28 mouse cellular contexts compared by ENCODE assay signal in genomic region chr17:56016382-56016781, GRCm38 (mm10). TPM values are rescaled to one million over a fixed set of nuclear protein-coding genes. Genes with fewer than 3 reads are reported as not detected.
DNase-seq lines count a peak whose midpoint lies in the region; ATAC-seq and TF ChIP-seq lines count a peak whose summit lies in the region.
"Had no signal": no experiment of that assay in that cellular context is flagged by ENCODE, and none has a peak within 500 bp of the region (broad histone marks: within the 10 kb centered on the region; RNA-seq: fewer than 3 reads in every experiment).

No protein-coding gene starts in this region.

- H3K9ac ChIP-seq in kidney, embryonic 15.5 days, result no peak overlapping the region
- no peak overlapping the region for H3K9ac ChIP-seq in kidney, embryonic 16.5 days (replicated peaks; ENCODE audit: low read length)
- H3K9ac ChIP-seq: embryonic facial prominence, embryonic 13.5 days; forebrain, embryonic 13.5 days; hindbrain, embryonic 13.5 days had no signal

- no peak overlapping the region for H3ac ChIP-seq in myocyte (ENCODE audit: control insufficient read depth, insufficient read length)

- H3K4me2 ChIP-seq in kidney, embryonic 15.5 days, result no peak overlapping the region
- H3K4me2 ChIP-seq in kidney, embryonic 16.5 days (replicated peaks; ENCODE audit: low read depth, low read length), result no peak overlapping the region
- no peak overlapping the region for H3K4me2 ChIP-seq in myocyte (ENCODE audit: low read depth)
- H3K4me2 ChIP-seq: embryonic facial prominence, embryonic 13.5 days; forebrain, embryonic 13.5 days; heart, embryonic 11.5 days; hindbrain, embryonic 13.5 days had no signal

- 68% methylated on average over 8 of the region's 8 CpGs for WGBS in cerebellum, adult 2 months
- 75% methylated on average over 8 of the region's 8 CpGs for WGBS in kidney, embryonic 15.5 days
- WGBS in kidney, embryonic 16.5 days, result 87% methylated on average over 8 of the region's 8 CpGs

- no peaks in the 10 kb centered on the region for H3K9me3 ChIP-seq in kidney, embryonic 15.5 days (replicated peaks)
- H3K9me3 ChIP-seq in kidney, embryonic 16.5 days (ENCODE audit: low read length), result no peaks in the 10 kb centered on the region
- H3K9me3 ChIP-seq: embryonic facial prominence, embryonic 10.5 days; embryonic facial prominence, embryonic 13.5 days; forebrain, embryonic 10.5 days; forebrain, embryonic 13.5 days; hindbrain, embryonic 13.5 days had no signal

- peaks cover 88% of the 10 kb centered on the region for H3K36me3 ChIP-seq in kidney, embryonic 15.5 days
- H3K36me3 ChIP-seq in kidney, embryonic 16.5 days (ENCODE audit: insufficient read depth, low read length), result peaks cover 82% of the 10 kb centered on the region
- peaks cover 26% of the 10 kb centered on the region for H3K36me3 ChIP-seq in myocyte (ENCODE audit: control insufficient read depth, insufficient read depth)

- H3K4me1 ChIP-seq in cerebellum, adult 2 months (ENCODE audit: control insufficient read depth, insufficient read depth, low read length), result peaks cover 50% of the 10 kb centered on the region
- H3K4me1 ChIP-seq in kidney, embryonic 15.5 days, result 0 out of 2 replicates have a peak, but pooled peaks cover 1% of the 10 kb centered on the region
- H3K4me1 ChIP-seq in kidney, embryonic 16.5 days (ENCODE audit: insufficient read depth, low read length), result no peaks in the 10 kb centered on the region

- H3K27ac ChIP-seq in cerebellum, adult 2 months (ENCODE audit: insufficient read depth, low read length), result no peak overlapping the region
- no peak overlapping the region for H3K27ac ChIP-seq in kidney, embryonic 15.5 days
- no peak overlapping the region for H3K27ac ChIP-seq in kidney, embryonic 16.5 days (ENCODE audit: low read length)
- no peak overlapping the region for H3K27ac ChIP-seq in left cerebral cortex, adult 2 months
- H3K27ac ChIP-seq: embryonic facial prominence, embryonic 10.5 days; embryonic facial prominence, embryonic 13.5 days; forebrain, embryonic 10.5 days; forebrain, embryonic 13.5 days; hindbrain, postnatal 0 days had no signal

- TF ChIP-seq POLR2A in cerebellum, adult 2 months (IDR thresholded peaks at IDR 0.05; ENCODE audit: borderline replicate concordance, insufficient read depth, low read length), result 0 out of 2 replicates have a peak, but pooled peaks have one; percentile 7
- TF ChIP-seq POLR2A in myocyte (IDR thresholded peaks at IDR 0.05; ENCODE audit: insufficient read length, low read depth), result peak; percentile 57

- H3K79me2 ChIP-seq in myocyte (ENCODE audit: control insufficient read depth, insufficient read depth), result peaks cover 11% of the 10 kb centered on the region

- intact Hi-C loops in left cerebral cortex, adult 2 months (cut with DNase I), result no loop called here

- no peaks in the 10 kb centered on the region for H3K27me3 ChIP-seq in cerebellum, adult 2 months (ENCODE audit: control insufficient read depth, insufficient read depth, low read length)
- no peaks in the 10 kb centered on the region for H3K27me3 ChIP-seq in kidney, embryonic 15.5 days
- no peaks in the 10 kb centered on the region for H3K27me3 ChIP-seq in kidney, embryonic 16.5 days (ENCODE audit: insufficient read depth, low read length)
- no peaks in the 10 kb centered on the region for H3K27me3 ChIP-seq in myocyte (ENCODE audit: control insufficient read depth, insufficient read depth, insufficient read length)
- H3K27me3 ChIP-seq: embryonic facial prominence, embryonic 13.5 days; forebrain, embryonic 13.5 days; hindbrain, embryonic 13.5 days; Patski had no signal

- DNase-seq in adrenal gland, adult (ENCODE audit: inconsistent age in 2 of 2, low spot score in 1 of 2), result peak; percentile 41 to 65
- DNase-seq in adrenal gland, postnatal 25 days, result no peak
- DNase-seq in cerebellum, adult 2 months, result no peak
- no peak for DNase-seq in cerebellum, postnatal 4 days (ENCODE audit: low spot score in 2 of 2)
- no peak for DNase-seq in left cerebral cortex, adult 2 months (ENCODE audit: extremely low spot score in 1 of 2, low spot score in 2 of 2)
- DNase-seq: adrenal gland, postnatal 36 days; cerebellum, adult 11 months; embryo, embryonic 11 days; heart, adult 11 months; kidney, adult 18-20 months had no signal

- ATAC-seq in kidney, embryonic 15.5 days (replicated peaks; ENCODE audit: low FRiP score), result 0 out of 2 replicates have a peak, but pooled peaks have one; percentile 8
- ATAC-seq in kidney, embryonic 16.5 days (ENCODE audit: low FRiP score, low TSS enrichment), result no peak
- ATAC-seq: forebrain, embryonic 16.5 days; hindbrain, postnatal 0 days; inflammation-experienced regulatory T-cells, adult 6 months; intestine, embryonic 16.5 days; Patski had no signal

- no peak for TF ChIP-seq CTCF in cerebellum, adult 2 months (IDR thresholded peaks at IDR 0.05; ENCODE audit: borderline replicate concordance, insufficient read depth, low read depth, low read length)
- TF ChIP-seq CTCF in left cerebral cortex, adult 2 months (IDR thresholded peaks at IDR 0.05), result no peak

- H3K4me3 ChIP-seq in cerebellum, adult 2 months (replicated peaks; ENCODE audit: insufficient read depth, low read depth, low read length), result no peak overlapping the region
- H3K4me3 ChIP-seq in kidney, embryonic 15.5 days (replicated peaks), result no peak overlapping the region
- no peak overlapping the region for H3K4me3 ChIP-seq in kidney, embryonic 16.5 days (ENCODE audit: low read length)
- H3K4me3 ChIP-seq in myocyte, result no peak overlapping the region
- H3K4me3 ChIP-seq in left cerebral cortex, adult 2 months, result no peak overlapping the region
- H3K4me3 ChIP-seq: embryonic facial prominence, embryonic 10.5 days; embryonic facial prominence, embryonic 13.5 days; erythroblast, embryonic 14.5 days; forebrain, embryonic 10.5 days; forebrain, embryonic 13.5 days; hindbrain, embryonic 13.5 days had no signal

TF ChIP-seq in myocyte, 11 proteins besides CTCF, POLR2A, EP300 and RAD21:
- no peak for TF ChIP-seq USF1 (IDR thresholded peaks at IDR 0.05; ENCODE audit: low read depth)
- no peak for TF ChIP-seq MAX (IDR thresholded peaks at IDR 0.05; ENCODE audit: low read depth)
- peak; percentile 62 for TF ChIP-seq POLR2AphosphoS2 (IDR thresholded peaks at IDR 0.05; ENCODE audit: insufficient read length, low read depth)

RNA-seq across cellular contexts. Expression of gene Mpnd, which starts 10.9 kb away (rescaled TPM):
- total RNA-seq in adrenal gland, postnatal 25 days (2021), result 119 and 129 TPM in 2 replicates
- 183 and 193 TPM in 2 replicates for polyA plus RNA-seq in cerebellum, adult 2 months (2012; rRNA removed)
- polyA plus RNA-seq in kidney, embryonic 15.5 days (2015; fragmentation: Nextera tagmentation; extraction: Ambion mirVana), result 97.4 and 103 TPM in 2 replicates
- 109 and 112 TPM in 2 replicates for polyA plus RNA-seq in kidney, embryonic 16.5 days (2015; fragmentation: Nextera tagmentation; extraction: Ambion mirVana)
- polyA plus RNA-seq in myocyte (2012; fragmentation: generic; extraction: Trizol), result 92.1 TPM
- 10 to 100 TPM; 90.8 to 91.2 TPM for total RNA-seq in left cerebral cortex, adult 2 months (2021)

RNA-seq across cellular contexts. Expression of gene Stap2, which starts 11.0 kb away (rescaled TPM):
- 7.7 and 8.3 TPM in 2 replicates for total RNA-seq in adrenal gland, postnatal 25 days (2021)
- 51.8 and 64.1 TPM in 2 replicates for polyA plus RNA-seq in cerebellum, adult 2 months (2012; rRNA removed)
- 14.5 and 15.5 TPM in 2 replicates for polyA plus RNA-seq in kidney, embryonic 15.5 days (2015; fragmentation: Nextera tagmentation; extraction: Ambion mirVana)
- polyA plus RNA-seq in kidney, embryonic 16.5 days (2015; fragmentation: Nextera tagmentation; extraction: Ambion mirVana), result 21.0 and 21.4 TPM in 2 replicates
- polyA plus RNA-seq in myocyte (2012; fragmentation: generic; extraction: Trizol), result 0.46 TPM
- 1 to 10 TPM; 2.5 to 3.1 TPM for total RNA-seq in left cerebral cortex, adult 2 months (2021)
- total RNA-seq: common myeloid progenitor, adult 5-6 weeks had no signal
- polyA plus RNA-seq: erythroblast, embryonic 14.5 days had no signal

RNA-seq across cellular contexts. Expression of gene Sh3gl1, which starts 20.1 kb away (rescaled TPM):
- 51.5 and 57.1 TPM in 2 replicates for total RNA-seq in adrenal gland, postnatal 25 days (2021)
- polyA plus RNA-seq in cerebellum, adult 2 months (2012; rRNA removed), result 69.5 and 82.5 TPM in 2 replicates
- 168 and 175 TPM in 2 replicates for polyA plus RNA-seq in kidney, embryonic 15.5 days (2015; fragmentation: Nextera tagmentation; extraction: Ambion mirVana)
- 189 and 190 TPM in 2 replicates for polyA plus RNA-seq in kidney, embryonic 16.5 days (2015; fragmentation: Nextera tagmentation; extraction: Ambion mirVana)
- 66.9 TPM for polyA plus RNA-seq in myocyte (2012; fragmentation: generic; extraction: Trizol)
- total RNA-seq in left cerebral cortex, adult 2 months (2021), result 10 to 100 TPM; 38.9 to 43.2 TPM

RNA-seq across cellular contexts. Expression of gene Chaf1a, which starts 23.9 kb away (rescaled TPM):
- total RNA-seq in adrenal gland, postnatal 25 days (2021), result 8.2 and 9.8 TPM in 2 replicates
- polyA plus RNA-seq in cerebellum, adult 2 months (2012; rRNA removed), result 2.9 and 3.3 TPM in 2 replicates
- 26.9 and 30.8 TPM in 2 replicates for polyA plus RNA-seq in kidney, embryonic 15.5 days (2015; fragmentation: Nextera tagmentation; extraction: Ambion mirVana)
- 26.0 and 28.4 TPM in 2 replicates for polyA plus RNA-seq in kidney, embryonic 16.5 days (2015; fragmentation: Nextera tagmentation; extraction: Ambion mirVana)
- polyA plus RNA-seq in myocyte (2012; fragmentation: generic; extraction: Trizol), result 8.0 TPM
- 1 to 10 TPM; 1.6 to 2.0 TPM for total RNA-seq in left cerebral cortex, adult 2 months (2021)

RNA-seq across cellular contexts. Expression of gene Fsd1, which starts 30.1 kb away (rescaled TPM):
- 1.5 and 2.2 TPM in 2 replicates for total RNA-seq in adrenal gland, postnatal 25 days (2021)
- 88.0 and 91.3 TPM in 2 replicates for polyA plus RNA-seq in cerebellum, adult 2 months (2012; rRNA removed)
- polyA plus RNA-seq in kidney, embryonic 15.5 days (2015; fragmentation: Nextera tagmentation; extraction: Ambion mirVana), result 19.7 and 21.7 TPM in 2 replicates
- 21.6 TPM in 2 replicates for polyA plus RNA-seq in kidney, embryonic 16.5 days (2015; fragmentation: Nextera tagmentation; extraction: Ambion mirVana)
- 0.36 TPM for polyA plus RNA-seq in myocyte (2012; fragmentation: generic; extraction: Trizol)
- 10 to 100 TPM; 88.7 to 90.6 TPM for total RNA-seq in left cerebral cortex, adult 2 months (2021)
- total RNA-seq: common myeloid progenitor, adult 5-6 weeks; gastrocnemius, adult 18-20 months; hematopoietic stem cell, adult 5-6 weeks had no signal
- polyA plus RNA-seq: erythroblast, embryonic 14.5 days had no signal

Comparison
In these comparisons a context has a peak if more than half of its experiments do, and no peak if none do; other contexts are left out.
1. DNase-seq: peak in adrenal gland, adult (2 of 2); none in adrenal gland, postnatal 25 days (single experiment), cerebellum, adult 2 months (0 of 2), cerebellum, postnatal 4 days (0 of 2) and left cerebral cortex, adult 2 months (0 of 2).
2. RNA of gene Stap2, which starts 11.0 kb away (polyA plus RNA-seq): 51.8 to 64.1 TPM in cerebellum, adult 2 months, 21.0 to 21.4 TPM in kidney, embryonic 16.5 days and 14.5 to 15.5 TPM in kidney, embryonic 15.5 days; 0.46 TPM in myocyte (single experiment); every median in the first group is over 10 times any median in the second.